Mouse (Mus musculus) C3H10T1/2 (cell line): ENCODE data around the gene Commd8. TPM values are rescaled to one million over a fixed set of nuclear protein-coding genes. Genes with fewer than 3 reads are reported as not detected.

Source experiments
- polyA plus RNA-seq, 2 experiments: library from polyadenylated mRNA; unstranded; fragments of >200 nt; fragmentation: generic; extraction: Trizol; gene quantifications; one replicate each; pipeline ENCODE4 v1.2.1; 2012; ENCODE audit warnings: missing spikeins in 2 of 2

Commd8 gene
- polyA plus RNA-seq = 10 to 100 TPM in 1 of 2 experiments, 1 to 10 TPM in 1; 3.8 to 21.6 TPM

GRCm38 (mm10) chr5:72167594-72168284, at the start of gene Commd8:
Gene Commd8 (minus strand): TSS chr5:72168189.

